Comparison of ENCODE assay signal across 13 mouse cellular contexts in genomic region chr2:106455039-106455438, GRCm38 (mm10).
"Had no signal": no experiment of that assay in that cellular context is flagged by ENCODE, and none has a peak within 500 bp of the region (broad histone marks: within the 10 kb centered on the region; RNA-seq: fewer than 3 reads in every experiment).

No protein-coding gene starts in this region.

- H3K4me1 ChIP-seq: lung, embryonic 15.5 days; neural tube, embryonic 13.5 days had no signal

- DNase-seq: kidney, adult 2 months; kidney, postnatal 36 days; liver, postnatal 0 days; lung, postnatal 14 days; thymus, adult 18-20 months; thymus, postnatal 36 days had no signal

- H3K4me2 ChIP-seq: lung, embryonic 15.5 days; neural tube, embryonic 13.5 days had no signal

- H3K9ac ChIP-seq: liver, embryonic 14.5 days; liver, postnatal 0 days; lung, embryonic 15.5 days; neural tube, embryonic 13.5 days had no signal

- H3K27me3 ChIP-seq: lung, embryonic 15.5 days; neural tube, embryonic 13.5 days had no signal

- H3K4me3 ChIP-seq: left cerebral cortex, adult 2 months; lung, embryonic 15.5 days; myocyte; neural tube, embryonic 13.5 days had no signal

- ATAC-seq: liver, postnatal 0 days had no signal

- H3K36me3 ChIP-seq: lung, embryonic 15.5 days; neural tube, embryonic 13.5 days had no signal

- H3K27ac ChIP-seq: kidney, postnatal 0 days; left cerebral cortex, adult 2 months; liver, embryonic 14.5 days; lung, embryonic 15.5 days; macrophage; neural tube, embryonic 13.5 days had no signal

- H3K9me3 ChIP-seq: lung, embryonic 15.5 days; neural tube, embryonic 13.5 days had no signal
